Mouse (Mus musculus): ENCODE results near the gene Ccdc138.

- TF ChIP-seq CTCF (IDR thresholded peaks at IDR 0.05; ENCODE audit: low read depth, low read length) (no peak), POLR2A (IDR thresholded peaks at IDR 0.05; ENCODE audit: insufficient read depth, low read length) (no peak)
Measured at GRCm38 (mm10) chr10:58532177-58532576, 34.4 kb downstream of the Ccdc138 start.
